Mouse (Mus musculus): ENCODE measurements around the gene Rnf144b. TPM values are rescaled to one million over a fixed set of nuclear protein-coding genes. Genes with fewer than 3 reads are reported as not detected.
A peak's percentile ranks its signal among the peaks of the same experiment; 100 is the strongest.

Gene Rnf144b
- polyA plus RNA-seq, 1 experiment = 0.17 TPM

GRCm38 (mm10) chr13:47170811-47171555 lies 48.5 kb downstream of the Rnf144b start:
- no peaks in the 10 kb centered on the region for H3K36me3 ChIP-seq (ENCODE audit: control insufficient read depth, insufficient read depth)
- peak overlapping the region; percentile 54 for H3K4me2 ChIP-seq (ENCODE audit: low read depth)
- no peak for TF ChIP-seq POLR2A (IDR thresholded peaks at IDR 0.05; ENCODE audit: insufficient read length, low read depth)
- TF ChIP-seq MAX (IDR thresholded peaks at IDR 0.05; ENCODE audit: low read depth) = no peak
- TF ChIP-seq MYOD1 (IDR thresholded peaks at IDR 0.05; ENCODE audit: control insufficient read depth in 1 of 3, insufficient read length in 2 of 3, low read depth in 2 of 3) = no peak
- no peak for TF ChIP-seq E2F4 (IDR thresholded peaks at IDR 0.05; ENCODE audit: insufficient read depth)
- no peaks in the 10 kb centered on the region for H3K27me3 ChIP-seq (ENCODE audit: control insufficient read depth, insufficient read depth, insufficient read length)
- H3K4me3 ChIP-seq = no peak overlapping the region
- no peaks in the 10 kb centered on the region for H3K79me2 ChIP-seq (ENCODE audit: control insufficient read depth, insufficient read depth)
- H3ac ChIP-seq (ENCODE audit: control insufficient read depth, insufficient read length) = no peak overlapping the region

DNA sequence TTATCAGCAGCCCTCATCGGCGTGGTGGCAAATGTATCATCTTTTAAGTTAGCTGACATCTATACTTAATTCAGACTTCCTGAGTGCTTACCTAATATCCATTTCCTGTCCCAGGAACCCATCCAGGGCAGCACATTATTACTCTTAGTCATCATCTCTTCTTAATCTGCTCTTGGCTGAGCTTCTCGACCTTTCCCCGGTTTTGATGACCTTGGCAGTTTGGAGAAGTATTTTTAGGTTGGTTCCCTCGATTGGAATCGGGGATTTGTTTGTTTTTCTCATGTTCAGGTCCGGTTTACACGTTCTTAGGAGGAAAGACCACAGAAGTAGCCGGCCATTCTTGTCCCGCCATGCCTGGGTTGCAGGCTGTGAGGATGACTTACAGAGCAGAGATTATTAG lies 50.4 kb downstream of the Rnf144b start:
- H3K36me3 ChIP-seq (ENCODE audit: control insufficient read depth, insufficient read depth) = no peaks in the 10 kb centered on the region
- H3ac ChIP-seq (ENCODE audit: control insufficient read depth, insufficient read length) = no peak overlapping the region
- no peaks in the 10 kb centered on the region for H3K79me2 ChIP-seq (ENCODE audit: control insufficient read depth, insufficient read depth)
- H3K4me3 ChIP-seq = no peak overlapping the region
- TF ChIP-seq E2F4 (IDR thresholded peaks at IDR 0.05; ENCODE audit: insufficient read depth) = no peak
- TF ChIP-seq MYOG (IDR thresholded peaks at IDR 0.05; ENCODE audit: control insufficient read depth in 1 of 3, insufficient read depth in 1 of 3, insufficient read length in 2 of 3, low read depth in 2 of 3) = no peak
- H3K27me3 ChIP-seq (ENCODE audit: control insufficient read depth, insufficient read depth, insufficient read length) = no peaks in the 10 kb centered on the region
- no peak overlapping the region for H3K4me2 ChIP-seq (ENCODE audit: low read depth)

- Histone ChIP-seq H3K79me2 (ENCODE audit: control insufficient read depth, insufficient read depth) (no peaks in the 10 kb centered on the region), H3ac (ENCODE audit: control insufficient read depth, insufficient read length) (no peak overlapping the region), H3K4me3 (no peak overlapping the region), H3K4me2 (ENCODE audit: low read depth) (no peak overlapping the region), H3K27me3 (ENCODE audit: control insufficient read depth, insufficient read depth, insufficient read length) (no peaks in the 10 kb centered on the region), H3K36me3 (ENCODE audit: control insufficient read depth, insufficient read depth) (no peaks in the 10 kb centered on the region)
- TF ChIP-seq POLR2A (IDR thresholded peaks at IDR 0.05; ENCODE audit: insufficient read length, low read depth) (no peak), CEBPB (IDR thresholded peaks at IDR 0.05; ENCODE audit: insufficient read depth, poor library complexity, severe bottlenecking) (no peak), TCF12 (IDR thresholded peaks at IDR 0.05; ENCODE audit: insufficient read depth, poor library complexity, severe bottlenecking) (peak; percentile 66), TCF3 (IDR thresholded peaks at IDR 0.05; ENCODE audit: insufficient read length, low read depth) (peak; percentile 92), MYOG (IDR thresholded peaks at IDR 0.05; ENCODE audit: control insufficient read depth in 1 of 3, insufficient read depth in 1 of 3, insufficient read length in 2 of 3, low read depth in 2 of 3) (peak; percentile 81 to 99 (median 97)), USF1 (IDR thresholded peaks at IDR 0.05; ENCODE audit: low read depth) (no peak), MAX (IDR thresholded peaks at IDR 0.05; ENCODE audit: low read depth) (no peak), E2F4 (IDR thresholded peaks at IDR 0.05; ENCODE audit: insufficient read depth) (no peak), REST (IDR thresholded peaks at IDR 0.05; ENCODE audit: insufficient read depth, insufficient read length) (no peak), SRF (IDR thresholded peaks at IDR 0.05; ENCODE audit: control insufficient read depth, insufficient read length, low read depth) (no peak), MYOD1 (IDR thresholded peaks at IDR 0.05; ENCODE audit: control insufficient read depth in 1 of 3, insufficient read length in 2 of 3, low read depth in 2 of 3) (peak; percentile 52 to 91 (median 90)), POLR2AphosphoS2 (IDR thresholded peaks at IDR 0.05; ENCODE audit: insufficient read length, low read depth) (no peak)
Observed at GRCm38 (mm10) chr13:47178182-47178581, 55.7 kb downstream of the Rnf144b start.

DNA sequence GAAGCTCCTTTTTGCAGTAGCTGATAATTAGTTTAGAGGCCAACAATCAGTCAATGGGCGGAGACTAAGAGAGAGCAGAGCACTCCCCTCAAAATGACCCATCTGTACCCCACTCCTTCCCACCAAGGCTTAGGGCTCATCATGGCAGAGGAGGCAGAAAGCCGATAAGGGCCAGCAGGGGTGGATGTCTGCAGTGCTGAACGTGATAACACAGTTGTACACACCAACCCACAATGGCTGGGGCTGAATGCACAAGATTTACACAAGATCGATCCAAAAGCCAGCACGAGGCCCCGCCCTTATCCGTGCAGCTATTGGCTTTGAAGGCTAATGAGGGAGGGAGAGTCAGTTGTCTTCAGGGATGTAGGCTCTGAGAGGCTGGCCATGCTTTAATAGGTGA lies 58.3 kb downstream of the Rnf144b start:
- Histone ChIP-seq H3K36me3 (ENCODE audit: control insufficient read depth, insufficient read depth) (no peaks in the 10 kb centered on the region), H3K27me3 (ENCODE audit: control insufficient read depth, insufficient read depth, insufficient read length) (no peaks in the 10 kb centered on the region), H3ac (ENCODE audit: control insufficient read depth, insufficient read length) (no peak overlapping the region), H3K4me2 (ENCODE audit: low read depth) (no peak overlapping the region), H3K79me2 (ENCODE audit: control insufficient read depth, insufficient read depth) (no peaks in the 10 kb centered on the region), H3K4me3 (no peak overlapping the region)
- TF ChIP-seq CEBPB (IDR thresholded peaks at IDR 0.05; ENCODE audit: insufficient read depth, poor library complexity, severe bottlenecking) (no peak), E2F4 (IDR thresholded peaks at IDR 0.05; ENCODE audit: insufficient read depth) (no peak), MYOG (IDR thresholded peaks at IDR 0.05; ENCODE audit: control insufficient read depth in 1 of 3, insufficient read depth in 1 of 3, insufficient read length in 2 of 3, low read depth in 2 of 3) (no peak), TCF3 (IDR thresholded peaks at IDR 0.05; ENCODE audit: insufficient read length, low read depth) (no peak), MYOD1 (IDR thresholded peaks at IDR 0.05; ENCODE audit: control insufficient read depth in 1 of 3, insufficient read length in 2 of 3, low read depth in 2 of 3) (no peak), TCF12 (IDR thresholded peaks at IDR 0.05; ENCODE audit: insufficient read depth, poor library complexity, severe bottlenecking) (no peak)

GRCm38 (mm10) chr13:47182366-47182765 lies 59.9 kb downstream of the Rnf144b start:
- Histone ChIP-seq H3K27me3 (ENCODE audit: control insufficient read depth, insufficient read depth, insufficient read length) (no peaks in the 10 kb centered on the region), H3K4me2 (ENCODE audit: low read depth) (no peak overlapping the region)

More at GRCm38 (mm10) chr13:47182366-47182765, 59.9 kb downstream of the Rnf144b start:
- H3K4me3 ChIP-seq = no peak overlapping the region
- H3K79me2 ChIP-seq (ENCODE audit: control insufficient read depth, insufficient read depth) = no peaks in the 10 kb centered on the region
- TF ChIP-seq MAX (IDR thresholded peaks at IDR 0.05; ENCODE audit: low read depth) = no peak
- TF ChIP-seq REST (IDR thresholded peaks at IDR 0.05; ENCODE audit: insufficient read depth, insufficient read length) = no peak
- TF ChIP-seq TCF12 (IDR thresholded peaks at IDR 0.05; ENCODE audit: insufficient read depth, poor library complexity, severe bottlenecking) = no peak
- no peak for TF ChIP-seq TCF3 (IDR thresholded peaks at IDR 0.05; ENCODE audit: insufficient read length, low read depth)
- no peak for TF ChIP-seq MYOD1 (IDR thresholded peaks at IDR 0.05; ENCODE audit: control insufficient read depth in 1 of 3, insufficient read length in 2 of 3, low read depth in 2 of 3)
- TF ChIP-seq CEBPB (IDR thresholded peaks at IDR 0.05; ENCODE audit: insufficient read depth, poor library complexity, severe bottlenecking) = no peak
- TF ChIP-seq POLR2A (IDR thresholded peaks at IDR 0.05; ENCODE audit: insufficient read length, low read depth) = no peak
- no peak for TF ChIP-seq SRF (IDR thresholded peaks at IDR 0.05; ENCODE audit: control insufficient read depth, insufficient read length, low read depth)
- no peak for TF ChIP-seq E2F4 (IDR thresholded peaks at IDR 0.05; ENCODE audit: insufficient read depth)
- TF ChIP-seq USF1 (IDR thresholded peaks at IDR 0.05; ENCODE audit: low read depth) = no peak
- no peak for TF ChIP-seq POLR2AphosphoS2 (IDR thresholded peaks at IDR 0.05; ENCODE audit: insufficient read length, low read depth)
- no peak for TF ChIP-seq MYOG (IDR thresholded peaks at IDR 0.05; ENCODE audit: control insufficient read depth in 1 of 3, insufficient read depth in 1 of 3, insufficient read length in 2 of 3, low read depth in 2 of 3)
- H3K36me3 ChIP-seq (ENCODE audit: control insufficient read depth, insufficient read depth) = no peaks in the 10 kb centered on the region
- H3ac ChIP-seq (ENCODE audit: control insufficient read depth, insufficient read length) = no peak overlapping the region
